Mouse (Mus musculus): Measurements from ENCODE around the gene Foxl2.

GRCm38 (mm10) chr9:98974898-98975297, 19.8 kb downstream of the Foxl2 start:
- no peak for TF ChIP-seq POLR2A (IDR thresholded peaks at IDR 0.05; ENCODE audit: control insufficient read depth, low read depth, low read length)
- no peak for TF ChIP-seq CTCF (IDR thresholded peaks at IDR 0.05; ENCODE audit: control insufficient read depth, insufficient read depth, insufficient replicate concordance, low read depth, low read length)

All from testis, adult 2 months (tissue).